Mouse (Mus musculus): Measurements from ENCODE around the gene Bcr.
A peak's percentile ranks its signal among the peaks of the same experiment; 100 is the strongest.

The Bcr gene

DNA sequence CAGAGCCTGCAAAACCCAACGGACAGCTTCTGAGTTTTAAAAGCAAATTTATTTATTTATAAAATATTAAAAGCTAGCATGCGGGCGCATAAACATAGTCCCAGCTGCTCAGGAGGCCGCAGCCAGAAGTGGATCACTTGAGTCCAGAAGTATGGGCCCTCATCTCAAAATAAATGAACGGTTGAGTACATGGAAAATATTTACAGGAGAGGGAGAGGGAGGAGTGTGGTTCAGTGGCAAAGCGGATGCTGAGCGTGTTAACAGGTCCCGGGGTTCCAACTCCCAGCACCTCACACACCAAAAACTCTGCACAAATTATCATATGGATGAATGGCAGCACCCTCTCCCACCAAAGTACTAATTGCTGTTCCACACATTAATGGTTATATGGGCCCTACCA, 2.1 kb upstream of the Bcr start:
- no peak for DNase-seq

DNA sequence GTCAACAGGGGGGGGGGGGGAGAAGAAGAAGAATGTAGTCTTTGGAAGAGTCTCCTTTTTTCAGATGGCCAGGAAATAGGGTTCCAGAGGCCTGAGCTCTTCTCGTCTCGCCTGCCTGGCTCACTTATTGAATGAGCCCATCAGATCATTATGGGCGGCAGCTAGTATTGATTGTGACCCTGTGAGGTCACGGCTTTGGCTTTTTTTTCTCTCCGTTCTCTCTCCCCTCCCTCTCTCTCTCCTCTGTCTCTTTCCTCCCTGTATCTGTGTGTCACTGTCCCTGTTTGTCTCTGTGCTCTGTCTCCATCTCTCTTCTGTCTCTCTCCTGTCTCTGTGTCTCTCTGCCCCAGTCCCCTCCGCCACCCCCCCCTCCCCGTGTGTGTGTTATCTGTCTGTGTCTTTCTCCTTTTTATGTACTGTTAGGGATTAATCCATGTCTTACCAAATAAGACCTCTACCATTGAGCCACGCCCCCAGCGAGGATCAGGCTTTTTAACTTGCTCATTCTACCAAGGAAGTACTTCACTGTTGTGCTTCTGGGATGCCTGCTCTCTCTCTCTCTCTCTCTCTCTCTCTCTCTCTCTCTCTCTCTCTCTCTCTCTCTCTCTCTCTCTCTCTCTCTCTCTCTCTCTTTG, 1.5 kb upstream of the Bcr start:
- peak; percentile 46 for DNase-seq

DNA sequence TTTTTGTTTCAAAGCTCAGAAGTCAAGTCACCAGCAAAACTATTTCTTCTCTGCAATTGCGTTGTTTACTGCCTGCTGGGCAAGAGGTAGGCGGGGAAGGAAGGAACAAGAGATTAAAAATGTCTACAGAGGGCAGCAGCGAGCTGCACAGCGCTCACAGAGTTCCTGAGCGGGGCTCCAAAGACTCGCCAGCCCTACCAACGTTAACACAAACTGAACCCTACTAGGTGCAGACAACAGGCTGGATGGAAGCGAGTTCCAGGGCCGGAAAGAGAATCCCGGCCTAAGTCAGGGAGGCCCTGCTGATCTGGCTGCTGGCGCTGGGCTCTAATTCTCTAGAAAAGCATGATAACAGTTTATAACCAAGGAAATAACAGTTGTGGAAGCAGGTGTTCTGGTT, 996 bp upstream of the Bcr start:
- DNase-seq: peak; percentile 77

DNA sequence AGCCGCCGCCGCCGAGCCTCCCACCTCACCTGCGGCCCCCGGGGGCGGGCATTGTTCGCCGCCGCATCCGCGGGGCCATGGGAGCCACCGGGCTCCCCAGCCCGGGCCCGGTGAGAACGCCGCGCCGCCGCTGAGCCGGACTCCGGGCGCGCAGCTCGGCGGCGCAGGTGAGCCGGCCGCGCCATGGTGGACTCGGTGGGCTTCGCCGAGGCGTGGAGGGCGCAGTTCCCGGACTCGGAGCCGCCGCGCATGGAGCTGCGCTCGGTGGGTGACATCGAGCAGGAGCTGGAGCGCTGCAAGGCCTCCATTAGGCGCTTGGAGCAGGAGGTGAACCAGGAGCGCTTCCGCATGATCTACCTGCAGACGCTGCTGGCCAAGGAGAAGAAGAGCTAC, 447 bp downstream of the Bcr start:
- peak; percentile 56 for DNase-seq

DNA sequence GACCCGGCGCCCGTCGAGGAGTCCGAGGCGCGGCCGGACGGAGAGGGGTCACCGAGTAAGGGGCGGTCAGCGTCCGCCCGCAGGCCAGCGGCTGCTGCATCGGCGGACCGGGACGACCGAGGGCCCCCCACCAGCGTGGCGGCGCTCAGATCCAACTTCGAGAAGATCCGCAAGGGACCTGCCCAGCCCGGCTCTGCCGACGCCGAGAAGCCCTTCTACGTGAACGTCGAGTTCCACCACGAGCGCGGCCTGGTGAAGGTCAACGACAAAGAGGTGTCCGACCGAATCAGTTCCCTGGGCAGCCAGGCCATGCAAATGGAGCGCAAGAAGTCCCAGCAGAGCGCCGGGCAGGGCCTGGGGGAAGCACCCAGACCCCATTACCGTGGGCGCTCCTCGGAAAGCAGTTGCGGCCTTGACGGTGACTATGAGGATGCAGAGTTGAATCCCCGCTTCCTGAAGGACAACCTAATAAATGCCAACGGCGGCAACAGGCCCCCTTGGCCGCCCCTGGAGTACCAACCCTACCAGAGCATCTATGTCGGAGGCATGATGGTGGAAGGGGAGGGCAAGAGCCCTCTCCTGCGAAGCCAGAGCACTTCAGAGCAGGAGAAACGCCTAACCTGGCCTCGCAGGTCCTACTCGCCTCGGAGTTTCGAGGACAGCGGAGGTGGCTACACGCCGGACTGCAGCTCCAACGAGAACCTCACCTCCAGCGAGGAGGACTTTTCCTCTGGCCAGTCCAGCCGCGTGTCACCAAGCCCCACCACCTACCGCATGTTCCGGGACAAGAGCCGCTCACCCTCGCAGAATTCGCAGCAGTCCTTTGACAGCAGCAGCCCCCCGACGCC, 1.2 kb downstream of the Bcr start:
- DNase-seq: peak; percentile 43

DNA sequence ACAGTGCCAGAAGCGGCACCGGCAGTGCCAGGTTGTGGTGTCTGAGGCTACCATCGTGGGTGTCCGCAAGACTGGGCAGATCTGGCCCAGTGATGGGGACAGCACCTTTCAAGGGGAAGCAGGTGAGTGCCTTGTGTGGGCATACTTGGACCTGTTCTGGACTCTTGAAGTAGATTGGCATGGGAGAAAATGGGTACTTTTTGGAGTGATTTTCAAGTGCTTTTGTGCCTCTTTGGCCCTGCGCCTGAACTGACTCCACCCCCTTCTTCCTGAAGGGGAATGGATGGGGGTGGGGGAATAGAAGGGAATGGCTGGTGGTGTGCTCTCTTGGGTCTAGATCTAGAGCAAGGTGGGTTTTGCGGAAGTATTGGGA, 1.8 kb downstream of the Bcr start:
- DNase-seq: peak; percentile 49

DNA sequence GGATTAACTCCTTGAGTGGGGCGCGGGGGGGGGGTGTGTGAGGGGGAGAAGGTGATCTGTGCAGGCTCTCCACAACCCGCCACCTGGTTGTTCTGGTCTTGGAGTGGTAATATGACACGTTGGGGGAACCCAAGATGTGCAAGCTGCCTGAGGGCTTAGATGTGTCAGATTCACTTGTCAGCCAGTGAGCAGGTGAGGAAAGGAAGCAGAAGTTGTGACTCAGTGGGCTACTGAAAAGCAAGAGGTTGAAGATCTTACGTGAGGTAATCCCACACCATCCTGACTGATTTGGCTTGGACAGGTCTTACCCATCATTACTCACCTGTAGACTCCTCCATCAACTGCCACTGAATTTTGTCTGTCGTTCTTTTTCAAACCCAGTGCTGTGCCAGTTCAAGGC, 2.2 kb downstream of the Bcr start:
- no peak for DNase-seq

DNA sequence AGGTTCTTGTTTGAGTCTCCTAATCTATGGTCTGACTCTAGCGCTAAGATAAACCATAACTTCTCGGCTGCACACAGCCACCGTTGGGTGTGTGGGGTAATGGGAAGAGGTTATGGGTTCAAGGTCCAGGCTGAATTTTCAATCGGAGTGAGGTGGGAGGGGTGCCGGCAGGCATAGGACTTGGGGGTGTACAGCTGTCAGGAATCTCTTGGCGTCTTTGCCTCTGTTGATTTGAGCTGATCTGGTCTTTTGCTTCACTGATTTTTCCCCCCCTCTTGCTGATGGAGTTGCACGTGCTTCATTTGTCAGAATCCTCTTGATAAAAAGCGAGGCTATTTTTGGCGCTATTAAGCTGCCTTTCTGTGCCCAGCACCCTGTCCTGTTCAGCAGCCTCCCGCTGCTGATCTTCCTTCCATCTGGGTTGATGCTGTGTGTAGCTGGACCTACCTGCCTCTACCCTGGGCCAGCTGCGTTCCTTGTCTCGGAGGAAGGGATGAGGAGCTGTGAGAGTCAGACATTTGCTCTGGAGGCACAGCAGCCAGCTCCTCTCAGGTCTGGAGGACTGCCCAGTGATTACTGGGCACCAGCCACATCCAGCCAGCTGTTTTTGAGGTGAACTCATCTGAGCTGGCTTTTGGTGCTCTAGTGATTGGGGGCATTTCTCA, 3.0 kb downstream of the Bcr start:
- no peak for DNase-seq

DNA sequence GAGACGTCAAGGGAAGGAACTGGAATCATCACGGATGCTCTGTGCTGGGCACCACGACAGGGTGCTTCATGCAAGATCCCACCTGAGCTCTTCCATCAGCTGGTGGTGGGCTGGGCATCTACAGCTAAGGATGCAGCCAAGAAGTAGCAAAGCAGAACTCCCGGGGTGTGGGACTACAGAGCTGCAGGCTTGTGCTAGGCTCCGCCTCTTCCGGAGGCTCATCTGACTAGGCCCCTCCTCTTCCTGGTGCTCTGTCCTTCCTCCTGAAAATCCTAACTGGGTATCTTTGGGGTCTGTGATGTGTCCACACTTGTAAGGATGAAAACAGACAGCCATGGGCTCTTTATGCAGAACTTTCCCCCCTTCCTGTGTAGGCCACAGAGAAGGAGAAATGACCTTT, 5.3 kb downstream of the Bcr start:
- no peak for DNase-seq

DNA sequence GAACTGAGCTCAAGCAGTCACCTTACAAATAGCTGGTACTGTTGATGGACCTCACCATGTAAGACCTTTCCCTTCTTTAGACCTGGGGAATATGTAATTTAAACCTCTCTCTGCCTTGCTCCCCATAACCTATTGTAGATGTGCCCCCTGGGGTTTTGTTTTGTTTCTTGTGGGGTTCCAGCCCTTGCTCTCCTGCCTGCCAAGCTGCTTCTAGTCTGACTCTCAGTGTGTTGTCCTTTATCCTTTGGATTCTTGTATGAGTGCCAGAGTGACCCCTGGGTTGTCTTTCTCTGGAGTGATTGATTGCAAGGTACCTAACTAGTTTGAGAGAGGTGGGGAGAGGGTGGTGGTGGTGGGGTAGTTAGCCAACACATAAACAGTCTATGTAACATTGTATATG, 7.1 kb downstream of the Bcr start:
- no peak for DNase-seq

DNA sequence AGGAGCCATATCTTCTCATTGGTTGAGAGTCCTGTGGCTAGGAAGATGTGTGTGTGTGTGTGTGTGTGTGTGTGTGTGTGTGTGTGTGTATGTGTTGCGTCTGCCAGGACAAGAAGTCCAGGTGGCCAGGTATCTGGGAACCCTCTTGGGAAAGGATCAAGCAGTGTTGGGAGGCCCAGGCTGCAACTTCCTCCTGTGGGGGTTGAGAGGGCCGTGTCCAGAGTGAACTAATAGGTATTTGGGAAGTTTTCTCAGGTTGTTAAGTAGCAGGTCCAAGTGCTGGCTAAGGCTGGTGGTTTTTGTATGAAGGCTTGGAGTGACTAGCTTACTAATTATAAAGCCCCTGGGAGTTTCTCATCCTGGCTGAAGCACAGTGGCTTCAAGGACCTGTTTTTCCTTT, 7.7 kb downstream of the Bcr start:
- no peak for DNase-seq

DNA sequence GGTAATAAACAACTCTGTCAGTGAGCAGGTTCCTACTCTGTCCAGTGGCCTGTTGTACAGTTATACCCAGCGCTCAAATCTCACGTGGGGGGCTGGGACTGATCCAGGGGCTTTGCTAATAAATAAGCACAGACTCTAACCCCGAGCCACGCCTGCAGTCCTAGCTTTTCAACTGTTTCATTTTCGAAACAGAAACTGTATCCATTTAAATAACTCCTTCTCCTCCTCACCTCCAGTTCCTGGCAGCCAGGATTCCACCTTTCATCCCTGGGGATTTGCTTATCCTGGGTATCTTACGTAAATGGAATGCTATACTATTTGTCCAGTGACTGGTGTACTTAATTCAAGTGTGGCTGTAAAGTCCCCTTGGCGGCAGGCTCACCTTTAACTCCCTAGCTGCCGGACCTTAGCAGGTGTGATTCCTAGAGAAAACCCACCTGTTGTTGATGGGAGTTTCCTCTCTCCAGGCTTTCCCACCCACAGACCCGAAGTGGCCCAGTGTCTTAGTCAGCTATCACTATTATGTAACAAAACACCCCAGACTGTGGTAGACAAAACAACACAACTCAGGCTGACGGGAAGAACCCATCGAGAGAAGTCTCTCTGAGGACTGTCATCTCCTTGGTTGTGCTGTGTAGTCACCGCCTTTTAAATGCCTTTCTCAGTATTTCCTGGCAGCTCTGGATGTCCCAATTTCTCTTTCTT, 8.4 kb downstream of the Bcr start:
- DNase-seq: no peak

DNA sequence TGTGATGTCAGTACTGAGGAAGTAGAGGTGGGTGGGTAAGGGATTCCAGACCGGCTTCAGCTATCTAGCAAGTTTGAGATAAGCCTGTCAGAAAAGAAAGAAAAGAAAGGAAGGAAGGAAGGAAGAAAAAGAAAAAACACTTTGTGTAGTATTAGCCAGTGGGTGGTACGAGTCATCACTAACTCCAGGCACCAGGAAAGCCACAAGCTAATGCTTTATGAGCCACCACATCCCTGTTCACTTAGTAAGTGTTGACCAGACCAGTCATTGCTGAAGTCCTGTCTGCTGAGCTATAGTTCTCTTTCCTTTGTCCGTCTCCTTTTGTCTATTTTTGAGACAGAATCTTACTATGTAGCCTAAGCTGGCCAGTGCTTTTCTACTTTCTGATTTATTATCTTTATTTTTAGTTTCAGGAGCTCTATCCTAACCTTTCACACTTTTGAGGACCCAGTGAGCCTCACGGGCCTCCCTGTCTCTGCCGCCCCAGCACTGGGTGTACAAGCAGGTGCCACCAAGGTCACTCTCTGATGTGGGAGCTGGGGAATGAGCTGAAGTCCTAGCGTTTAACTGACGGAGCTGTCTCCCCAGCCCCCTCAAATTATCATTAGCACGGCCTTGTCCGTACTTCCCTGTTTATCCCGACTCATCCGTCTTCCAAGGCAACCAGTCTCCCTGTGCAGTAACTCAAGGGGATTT, 10.0 kb downstream of the Bcr start:
- DNase-seq: no peak

DNA sequence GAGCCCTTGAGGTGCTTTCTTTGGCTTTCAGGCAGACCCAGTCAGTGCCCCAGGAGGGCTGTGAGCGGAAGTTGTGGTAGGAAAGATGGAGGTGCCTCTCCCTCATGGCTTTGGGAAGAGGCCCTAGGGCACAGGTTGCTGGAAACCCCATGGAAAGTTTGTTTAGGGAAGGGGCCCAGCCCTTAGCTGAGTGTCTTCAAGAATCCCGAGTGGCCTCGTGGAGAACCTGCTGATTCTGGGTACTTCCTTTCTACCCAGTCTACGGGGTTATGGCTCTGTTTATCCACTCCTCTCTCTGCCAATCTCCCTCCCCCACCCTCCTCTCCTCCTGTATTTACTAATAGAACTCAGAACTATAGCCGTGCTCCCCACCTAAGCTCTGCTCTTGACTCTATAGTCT, 15.3 kb downstream of the Bcr start:
- no peak for DNase-seq

DNA sequence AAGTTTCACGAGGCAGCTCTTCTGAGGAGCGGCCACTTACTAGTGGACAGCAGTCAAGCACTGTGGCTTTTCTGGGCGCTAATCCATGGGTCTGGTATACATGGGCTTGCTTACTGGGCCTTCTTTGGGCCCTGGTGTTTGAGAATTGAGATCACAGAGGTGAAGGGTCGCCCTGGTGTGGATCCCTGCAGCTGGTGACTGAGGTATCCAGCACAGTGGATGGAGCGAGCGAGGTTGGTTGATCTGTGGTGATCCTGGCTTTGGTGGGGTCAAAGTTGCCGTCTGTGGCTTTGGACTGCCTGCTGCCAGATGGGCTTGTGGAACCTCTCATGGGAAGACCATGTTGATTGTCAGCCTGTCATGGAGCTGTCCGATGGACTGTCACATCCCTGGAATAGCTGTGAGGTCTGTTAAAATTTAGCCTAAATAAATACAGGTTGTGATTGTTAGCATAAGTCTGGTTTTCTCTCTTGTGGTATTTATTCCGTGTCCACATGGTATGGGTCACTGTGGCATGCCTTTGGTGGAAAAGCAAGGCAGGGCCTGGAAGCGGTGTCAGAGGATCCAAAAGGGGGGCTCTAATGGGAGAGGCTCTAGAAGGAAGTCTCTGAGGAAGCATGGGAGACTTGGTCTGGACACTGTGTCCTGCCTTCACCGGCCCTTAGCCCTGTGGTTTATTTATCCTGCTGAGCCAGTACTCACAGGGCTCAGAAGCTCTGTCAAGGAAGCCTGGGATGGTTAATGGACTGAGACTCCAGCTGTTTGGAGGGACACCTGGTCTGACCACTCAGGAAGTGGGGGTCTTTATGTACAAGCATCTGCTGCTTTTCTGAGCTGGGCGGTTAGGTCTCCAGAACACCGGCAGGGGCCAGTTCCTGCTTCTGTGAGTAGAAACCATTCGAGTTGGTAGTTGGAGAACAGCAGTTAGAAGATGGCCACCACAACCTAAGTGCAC, 18.1 kb downstream of the Bcr start:
- DNase-seq: no peak

DNA sequence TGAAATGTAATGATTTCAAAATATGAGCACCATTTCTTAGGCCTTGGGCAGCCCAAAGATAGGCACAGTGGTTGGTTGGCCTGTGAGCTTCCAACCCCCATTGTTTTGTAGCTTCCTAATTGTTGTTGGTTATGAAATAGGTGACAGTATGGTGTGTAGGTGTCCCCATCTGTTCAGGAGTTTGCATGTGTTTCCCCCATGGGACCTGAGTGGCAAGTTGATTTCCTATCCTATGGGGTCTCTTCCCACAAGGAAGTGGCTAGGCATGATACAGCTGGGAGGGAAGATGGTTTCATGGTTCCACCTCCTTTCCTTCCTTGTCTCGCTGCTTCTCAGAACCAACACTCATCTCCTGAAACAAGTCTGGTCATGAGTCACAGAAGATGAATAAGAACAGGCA, 24.9 kb downstream of the Bcr start:
- no peak for DNase-seq

DNA sequence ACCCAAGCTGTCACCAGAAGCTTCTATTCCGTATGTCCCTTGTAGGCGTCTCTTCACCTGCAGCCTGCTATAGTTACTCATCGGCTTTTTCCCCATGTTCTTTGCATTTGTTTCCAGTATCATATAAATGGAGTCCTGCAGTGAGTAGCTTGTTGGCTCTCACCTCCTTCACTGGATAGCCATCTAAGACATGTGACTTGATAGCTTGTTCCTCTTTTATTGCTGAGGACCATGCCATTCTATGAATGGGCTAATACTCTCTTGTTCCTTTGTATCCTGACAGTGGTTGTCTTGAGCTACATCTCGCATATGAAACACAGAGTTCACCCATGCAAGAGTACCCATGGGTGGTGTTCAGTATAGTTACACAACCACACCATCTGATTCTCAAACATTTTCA, 28.1 kb downstream of the Bcr start:
- no peak for DNase-seq

DNA sequence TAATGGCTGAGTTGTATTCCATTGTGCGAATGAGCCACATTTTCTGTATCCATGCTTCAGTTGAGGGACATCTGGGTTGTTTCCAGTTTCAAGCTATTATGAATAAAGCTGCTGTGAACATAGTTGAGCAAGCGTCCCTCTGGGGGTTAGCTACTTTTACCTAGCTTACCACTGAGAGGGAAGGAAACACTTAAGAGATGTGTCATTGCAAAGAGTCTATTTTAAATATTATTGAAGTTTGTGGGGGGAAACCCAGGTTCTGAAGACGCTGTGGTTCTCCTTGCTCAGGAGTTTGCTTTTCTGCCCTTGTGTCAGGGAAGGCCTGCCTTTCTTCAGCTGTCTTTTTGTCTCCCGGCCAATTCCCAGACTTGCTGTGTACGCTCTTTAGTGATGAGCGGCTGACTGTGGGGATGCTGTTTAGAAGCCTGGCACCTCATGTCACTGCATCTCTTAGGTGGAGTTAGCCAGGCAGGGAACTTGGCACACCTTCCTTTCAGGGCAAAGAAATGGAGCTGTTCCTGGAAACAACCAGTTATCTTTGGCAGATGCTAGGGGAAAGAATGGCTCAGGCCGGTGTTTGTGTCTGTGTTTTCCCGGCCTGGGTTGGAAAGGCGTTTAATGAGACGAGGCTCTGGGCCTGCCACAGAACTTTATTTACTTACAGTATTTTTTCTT, 31.2 kb downstream of the Bcr start:
- peak; percentile 78 for DNase-seq

DNA sequence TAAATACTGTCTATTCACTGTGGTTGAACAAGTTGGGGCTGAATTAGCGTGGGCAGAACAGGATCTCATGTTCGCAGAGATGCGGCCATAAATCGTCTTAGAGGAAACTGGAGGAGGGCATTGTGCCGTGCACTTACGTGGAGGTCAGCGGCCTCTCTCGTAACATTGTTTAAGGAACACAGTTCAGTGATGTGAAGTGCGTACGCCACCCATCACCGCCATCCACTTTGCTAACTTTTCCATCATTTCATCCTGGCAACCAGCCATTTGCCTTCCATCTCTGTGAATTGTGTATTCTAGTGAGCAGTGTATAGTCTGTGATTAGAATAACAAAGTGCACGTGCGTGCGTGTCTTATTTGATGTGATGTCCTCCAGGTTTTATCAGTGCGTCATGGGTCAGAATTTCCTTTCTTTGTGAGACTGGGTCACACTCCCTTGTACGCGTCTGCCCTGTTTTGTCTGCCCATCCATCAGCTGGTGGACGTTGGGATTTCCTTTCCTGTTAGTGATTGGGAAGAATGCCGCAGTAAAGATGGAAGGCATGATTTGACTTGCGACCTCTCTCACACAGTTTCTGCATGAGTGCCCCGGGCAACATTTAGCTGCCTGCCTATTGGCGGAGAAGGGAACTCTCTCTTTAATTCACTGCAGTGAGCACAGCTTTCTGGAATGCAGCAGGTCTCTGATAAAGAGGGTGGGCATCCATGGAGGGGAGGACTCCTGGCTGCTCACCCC, 33.0 kb downstream of the Bcr start:
- DNase-seq: no peak

DNA sequence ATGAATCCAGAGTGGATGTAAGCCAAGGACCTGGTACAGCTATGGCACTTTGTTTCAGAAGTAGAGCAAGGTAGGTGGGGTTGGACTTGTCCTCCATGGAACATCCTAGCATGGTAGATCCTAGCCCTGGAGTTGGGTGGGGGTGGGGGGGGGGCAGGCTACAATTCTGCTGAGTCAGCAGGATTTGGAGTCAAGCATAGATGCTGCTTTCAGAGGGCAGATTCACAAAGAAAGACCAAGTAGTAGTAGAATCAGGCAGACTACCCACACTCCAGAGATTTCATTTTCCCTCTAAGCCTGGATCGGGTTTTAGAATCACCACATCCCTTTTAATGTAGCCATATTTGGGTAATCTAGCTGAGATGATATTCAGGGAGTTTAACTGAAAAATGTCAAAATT, 33.9 kb downstream of the Bcr start:
- DNase-seq: no peak

DNA sequence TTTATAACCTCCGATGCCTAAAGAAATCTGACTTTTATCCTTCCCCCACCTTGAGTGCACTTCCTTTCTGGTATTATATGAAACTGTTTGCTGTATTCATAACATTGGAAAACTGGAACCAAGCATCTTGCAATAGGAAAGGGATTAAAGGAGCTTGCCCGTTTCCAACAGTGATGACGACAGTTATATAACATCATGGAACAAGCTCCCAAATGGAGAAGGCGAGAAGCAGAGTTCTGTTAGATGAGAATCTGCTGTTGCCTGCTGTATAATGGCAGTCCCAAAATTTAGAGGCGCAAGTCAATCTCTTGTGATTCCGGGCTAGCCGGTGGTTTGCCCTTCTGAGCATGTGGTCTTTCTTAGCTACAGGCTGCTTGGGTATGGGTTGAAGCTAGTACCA, 34.8 kb downstream of the Bcr start:
- no peak for DNase-seq
